Mouse (Mus musculus) testis, adult 2 months (tissue): ENCODE results near the gene Ripk4. TPM values are rescaled to one million over a fixed set of nuclear protein-coding genes. Genes with fewer than 3 reads are reported as not detected.

Experiments
- H3K27ac ChIP-seq: fragments of 200-500 bp; 2 replicates; pipeline ENCODE4 v1.5.1; 2012; ENCODE audit warnings: low read depth, low read length; ENCODE audit not compliant: control insufficient read depth, insufficient read depth
- H3K27me3 ChIP-seq: fragments of 200-500 bp; 2 replicates; pipeline ENCODE4 v1.6.1; 2012; ENCODE audit warnings: mild to moderate bottlenecking, low read length, moderate library complexity; ENCODE audit not compliant: control insufficient read depth, insufficient read depth
- H3K36me3 ChIP-seq: fragments of 200-500 bp; 2 replicates; pipeline ENCODE4 v1.6.1; 2012; ENCODE audit warnings: mild to moderate bottlenecking, low read length; ENCODE audit not compliant: control insufficient read depth, insufficient read depth
- H3K4me1 ChIP-seq: fragments of 200-500 bp; 2 replicates; pipeline ENCODE4 v1.6.1; 2012; ENCODE audit warnings: low read length; ENCODE audit not compliant: control insufficient read depth, insufficient read depth
- H3K4me3 ChIP-seq: fragments of 200-500 bp; 2 replicates; pipeline ENCODE4 v1.5.1; 2012; ENCODE audit warnings: low read depth, mild to moderate bottlenecking, low read length, moderate library complexity, mixed read lengths; ENCODE audit not compliant: control insufficient read depth
- CTCF ChIP-seq: fragments of 200-500 bp; IDR thresholded peaks from 2 replicates; pipeline ENCODE4 v1.5.1; 2012; ENCODE audit warnings: low read depth, mild to moderate bottlenecking, inconsistent platforms, low read length, moderate library complexity; ENCODE audit not compliant: control insufficient read depth, insufficient read depth, insufficient replicate concordance
- POLR2A ChIP-seq: fragments of 200-500 bp; IDR thresholded peaks from 2 replicates; pipeline ENCODE4 v1.6.1; 2012; ENCODE audit warnings: low read depth, mild to moderate bottlenecking, inconsistent platforms, low read length, moderate library complexity; ENCODE audit not compliant: control insufficient read depth
- polyA plus RNA-seq: library from polyadenylated mRNA; depleted of rRNA; stranded (reverse); fragments of >200 nt; gene quantifications from 2 replicates; pipeline ENCODE4 v1.2.3, GENCODE M21; 2012; rRNA removed

The Ripk4 gene
- 1.7 and 1.8 TPM in 2 replicates for polyA plus RNA-seq

DNA sequence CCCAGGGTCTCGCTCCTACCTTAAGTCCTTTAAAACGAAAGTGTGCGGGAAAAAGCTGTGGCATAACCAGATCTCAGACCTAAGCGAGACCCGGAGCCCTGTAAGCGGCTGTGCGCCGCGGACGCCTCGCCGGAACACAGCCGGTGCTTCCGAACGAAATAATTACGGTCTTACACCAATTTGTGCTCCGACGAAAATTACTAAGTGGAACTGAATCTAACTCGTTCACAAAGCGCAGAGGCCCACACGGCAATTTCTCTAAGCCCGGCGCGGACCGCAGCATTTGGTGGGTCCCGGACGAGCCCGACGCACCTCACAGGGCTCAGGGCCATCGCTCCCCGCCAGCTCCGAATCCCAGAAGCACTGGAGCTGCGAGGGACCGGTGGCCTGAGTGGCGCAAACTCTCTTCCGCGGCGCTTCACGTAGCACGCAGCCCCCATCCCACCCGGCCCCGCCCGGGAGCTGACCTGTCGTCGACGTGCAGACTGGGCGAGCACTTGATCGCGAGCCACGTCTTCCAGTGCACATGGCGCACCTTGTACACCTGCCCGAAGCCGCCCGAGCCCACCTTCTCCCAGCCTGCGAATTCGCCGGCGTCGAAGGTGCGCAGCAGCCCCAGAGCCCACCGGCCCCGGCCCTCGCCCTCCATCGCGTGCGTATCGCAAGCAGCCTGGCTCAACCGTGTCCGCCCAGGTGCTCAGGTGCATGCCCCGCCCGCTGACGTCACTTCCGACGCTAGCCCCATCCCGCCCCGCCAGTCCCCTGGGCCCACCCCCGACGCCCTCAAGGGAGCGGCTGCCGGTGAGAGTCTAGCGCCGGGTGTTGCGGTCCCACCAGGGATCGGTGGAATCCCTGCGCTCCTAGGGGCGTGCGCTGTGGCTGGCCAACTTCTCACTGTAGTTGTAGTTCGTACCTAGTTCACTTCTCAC is at the start of gene Ripk4:
Gene Ripk4, minus strand, starts transcription at position 727 of the 929 bp plus-strand sequence.
- H3K4me1 ChIP-seq, result peaks cover 13% of the 10 kb centered on the region
- peak within 1 kb of the TSS; percentile 36; the same call in 1 of the 2 replicates for H3K27ac ChIP-seq
- peaks cover 3% of the 10 kb centered on the region for H3K27me3 ChIP-seq
- H3K36me3 ChIP-seq, result no peaks in the 10 kb centered on the region
- peak within 1 kb of the TSS; percentile 91 for H3K4me3 ChIP-seq
- TF ChIP-seq POLR2A, result peak; percentile 23; the same call in 1 of the 2 replicates
- no peak for TF ChIP-seq CTCF

DNA sequence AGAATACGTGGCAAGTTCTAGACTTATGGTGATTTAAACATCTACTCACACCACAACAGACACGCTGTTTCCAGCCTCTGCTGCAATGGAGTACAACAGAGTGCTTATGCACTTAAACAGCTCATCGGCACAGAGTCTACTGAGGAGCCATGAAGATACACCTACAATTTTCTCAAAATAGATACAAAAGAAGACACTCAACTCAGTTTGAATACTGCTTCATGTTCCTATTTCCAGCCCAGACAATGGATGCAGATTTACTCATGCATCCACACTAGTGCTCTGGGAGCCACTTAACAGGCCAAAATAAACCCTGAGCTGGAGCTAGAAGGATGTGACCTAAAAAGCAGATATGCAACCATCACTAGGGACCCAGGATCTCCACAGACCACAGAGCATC is 45.3 kb upstream of the Ripk4 start:
- Histone ChIP-seq H3K27ac (no peak overlapping the region), H3K4me1 (no peaks in the 10 kb centered on the region), H3K27me3 (no peaks in the 10 kb centered on the region), H3K36me3 (no peaks in the 10 kb centered on the region; the same call in 1 of the 2 replicates), H3K4me3 (no peak overlapping the region)
- TF ChIP-seq CTCF, result no peak
- TF ChIP-seq POLR2A, result no peak

DNA sequence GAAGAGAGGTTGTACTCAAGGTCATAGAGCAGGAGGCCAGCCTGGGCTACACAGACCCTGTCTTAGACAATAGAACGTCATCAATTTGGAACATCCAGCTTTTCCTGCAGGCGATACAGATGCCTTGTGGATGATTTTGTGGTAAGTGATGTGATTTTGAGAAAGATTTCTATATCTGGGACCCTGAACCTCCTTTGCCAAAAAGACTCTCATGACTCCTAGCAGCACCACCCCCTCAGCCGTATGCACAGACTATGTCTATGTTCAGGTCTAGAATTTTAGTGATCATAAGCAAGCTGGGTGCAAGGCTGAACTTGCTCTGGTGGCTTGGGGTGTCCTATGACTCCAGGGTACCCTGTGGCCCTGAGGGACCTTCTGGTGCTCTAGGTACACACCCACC is 42.1 kb upstream of the Ripk4 start:
- Histone ChIP-seq H3K36me3 (no peaks in the 10 kb centered on the region; the same call in 1 of the 2 replicates), H3K4me3 (no peak overlapping the region), H3K27ac (no peak overlapping the region), H3K27me3 (no peaks in the 10 kb centered on the region), H3K4me1 (no peaks in the 10 kb centered on the region)
- TF ChIP-seq CTCF (no peak), POLR2A (no peak)

DNA sequence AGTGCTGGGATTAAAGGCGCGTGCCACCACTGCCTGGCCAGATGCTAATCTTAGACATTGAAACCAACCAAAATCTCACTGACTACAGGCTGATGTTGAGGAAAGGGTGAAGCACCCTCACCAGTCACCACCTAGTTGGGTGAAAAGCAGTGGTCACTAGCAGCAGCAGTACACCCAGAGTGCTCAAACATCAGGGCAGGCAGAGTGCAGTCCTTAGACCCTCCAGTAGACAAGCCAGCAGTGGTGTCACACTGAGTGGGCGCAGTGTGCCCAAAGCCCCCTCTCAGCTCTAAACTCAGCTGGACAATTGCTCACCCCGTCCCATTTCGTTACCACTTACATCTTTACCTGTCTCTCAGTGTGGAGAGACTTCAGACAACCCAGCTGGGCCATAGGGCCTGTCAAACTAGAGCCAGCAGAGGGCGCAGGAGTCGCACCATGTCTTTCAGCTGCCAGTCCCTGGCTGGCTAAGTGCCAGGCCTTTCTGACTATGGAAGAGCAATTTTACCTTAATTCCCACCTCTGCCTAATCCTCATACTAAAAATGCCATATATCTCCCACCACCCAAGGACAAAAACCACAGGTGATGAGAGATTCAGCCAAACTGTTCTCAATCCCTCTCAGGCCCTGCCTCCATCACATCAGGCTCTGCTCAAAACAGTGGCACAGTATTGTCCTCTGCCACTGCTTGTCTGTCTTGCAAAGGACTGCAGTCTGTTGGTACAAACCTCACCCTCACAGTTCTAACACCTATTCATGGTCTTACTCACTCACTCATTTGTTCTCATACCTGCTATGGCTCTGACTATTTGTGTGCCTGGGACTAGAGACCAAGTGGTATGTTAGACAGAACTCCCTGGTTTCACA is 41.3 kb upstream of the Ripk4 start:
- no peaks in the 10 kb centered on the region for H3K4me1 ChIP-seq
- no peak overlapping the region for H3K27ac ChIP-seq
- no peak overlapping the region for H3K4me3 ChIP-seq
- no peaks in the 10 kb centered on the region; the same call in 1 of the 2 replicates for H3K36me3 ChIP-seq
- TF ChIP-seq CTCF (peak; percentile 54; the same call in 1 of the 2 replicates), POLR2A (no peak)
- H3K27me3 ChIP-seq, result no peaks in the 10 kb centered on the region

DNA sequence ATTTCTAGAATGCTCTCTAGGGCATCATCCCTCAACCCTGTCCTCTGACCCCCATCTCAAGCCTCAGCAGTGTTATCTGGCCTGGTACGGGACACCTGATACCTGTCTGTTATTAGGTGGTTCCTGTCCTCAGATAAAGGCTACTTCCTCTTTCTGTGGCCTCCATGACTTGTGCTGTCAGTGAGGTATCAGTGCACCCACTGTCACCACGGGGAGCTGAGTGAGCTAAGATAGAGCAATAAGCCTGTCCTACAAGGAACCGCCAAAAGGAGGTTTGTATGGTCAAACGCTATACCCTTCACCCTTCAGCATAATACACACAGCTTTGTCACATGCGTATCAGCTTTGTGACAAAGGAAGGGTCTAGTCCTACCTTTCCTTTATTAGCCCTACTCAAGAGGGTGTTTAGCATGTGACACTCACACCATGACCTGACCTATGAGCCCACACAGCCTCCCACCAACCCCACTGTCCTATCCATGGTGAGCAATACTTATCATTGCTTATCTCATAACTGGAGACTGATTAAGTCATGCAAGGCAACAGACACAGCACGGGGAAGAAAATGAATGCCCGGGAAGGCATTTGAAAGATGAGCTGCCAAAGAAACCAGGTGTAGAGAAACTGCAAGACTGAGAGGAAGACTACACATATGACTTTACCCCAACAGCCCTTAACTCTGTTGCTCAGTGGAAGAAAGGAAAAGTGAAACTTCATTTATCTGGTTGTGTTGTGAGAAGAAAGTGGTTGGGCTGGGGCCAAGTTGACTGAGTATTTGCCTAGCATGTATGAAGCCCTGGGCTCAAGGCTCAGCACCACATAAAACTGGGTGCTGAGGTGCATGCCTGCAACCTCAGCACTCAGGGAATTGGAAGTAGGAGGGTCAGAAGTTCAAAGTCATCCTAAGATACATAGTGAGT is 34.6 kb upstream of the Ripk4 start:
- no peak overlapping the region for H3K4me3 ChIP-seq
- no peak for TF ChIP-seq CTCF
- TF ChIP-seq POLR2A, result no peak
- no peaks in the 10 kb centered on the region; the same call in 1 of the 2 replicates for H3K36me3 ChIP-seq
- no peaks in the 10 kb centered on the region for H3K4me1 ChIP-seq
- no peaks in the 10 kb centered on the region for H3K27me3 ChIP-seq
- no peak overlapping the region for H3K27ac ChIP-seq

DNA sequence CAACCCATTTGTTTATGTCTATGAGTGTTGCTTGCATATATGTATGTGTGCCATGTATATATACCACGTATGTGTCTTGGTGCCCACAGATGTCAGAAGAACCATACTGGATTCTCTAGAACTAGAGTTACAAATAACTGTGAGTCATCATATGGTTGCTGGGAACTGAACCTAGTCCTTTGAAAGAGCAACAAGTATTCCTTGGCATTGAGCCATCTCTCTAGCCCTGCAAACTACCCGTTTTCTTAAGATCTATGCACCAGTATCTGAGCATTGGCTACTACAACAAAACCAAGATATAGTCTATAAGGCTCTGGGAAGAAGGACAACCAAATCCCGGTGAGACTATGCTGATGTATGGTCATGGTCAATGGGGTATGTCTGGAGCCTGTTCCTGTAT is 33.6 kb upstream of the Ripk4 start:
- Histone ChIP-seq H3K27ac (no peak overlapping the region), H3K27me3 (no peaks in the 10 kb centered on the region), H3K4me1 (no peaks in the 10 kb centered on the region), H3K4me3 (no peak overlapping the region), H3K36me3 (no peaks in the 10 kb centered on the region; the same call in 1 of the 2 replicates)
- TF ChIP-seq CTCF (no peak), POLR2A (no peak)
